Mouse (Mus musculus) MEL (cell line): Measurements from ENCODE around the gene Fance.

Experiments
- BHLHE40 ChIP-seq: IDR thresholded peaks from 2 replicates; pipeline ENCODE4 v1.6.1; 2012; ENCODE audit warnings: low read depth, mild to moderate bottlenecking, inconsistent platforms, low read length, improper control_type of control experiment, borderline replicate concordance
- CTCF ChIP-seq, 3 experiments: IDR thresholded peaks in 2 of 3; conservative IDR thresholded peaks in 1 of 3; 2 replicates each; pipeline ENCODE4 v1.5.1; 2011 to 2012; ENCODE audit warnings: low read length in 3 of 3, low read depth in 2 of 3, mild to moderate bottlenecking in 2 of 3, improper control_type of control experiment in 1 of 3, inconsistent platforms in 1 of 3, mixed read lengths in 1 of 3, moderate library complexity in 1 of 3; ENCODE audit not compliant: control insufficient read depth in 1 of 3, insufficient read depth in 1 of 3, poor library complexity in 1 of 3, severe bottlenecking in 1 of 3
- EP300 ChIP-seq, 2 experiments: IDR thresholded peaks; 2 replicates each; pipeline ENCODE4 v1.6.1; 2011; ENCODE audit warnings: improper control_type of control experiment in 2 of 2, low read length in 2 of 2, low read depth in 1 of 2, mild to moderate bottlenecking in 1 of 2
- GATA1 ChIP-seq: IDR thresholded peaks from 2 replicates; pipeline ENCODE4 v1.6.1; 2011; ENCODE audit warnings: low read depth, low read length, improper control_type of control experiment
- HCFC1 ChIP-seq: IDR thresholded peaks from 2 replicates; pipeline ENCODE4 v1.6.1; 2012; ENCODE audit warnings: low read depth, mild to moderate bottlenecking, inconsistent platforms, low read length, improper control_type of control experiment, moderate library complexity
- POLR2A ChIP-seq, 2 experiments: IDR thresholded peaks; 2 replicates each; pipeline ENCODE4 v1.6.1; 2011 to 2012; ENCODE audit warnings: low read length in 2 of 2, mild to moderate bottlenecking in 2 of 2, control low read depth in 1 of 2, improper control_type of control experiment in 1 of 2, low read depth in 1 of 2, moderate library complexity in 1 of 2; ENCODE audit not compliant: control insufficient read depth in 1 of 2, insufficient read depth in 1 of 2, poor library complexity in 1 of 2
- RCOR1 ChIP-seq: IDR thresholded peaks from 2 replicates; pipeline ENCODE4 v1.6.1; 2012; ENCODE audit warnings: low read depth, mild to moderate bottlenecking, inconsistent platforms, low read length, improper control_type of control experiment
- USF1 ChIP-seq: IDR thresholded peaks from 2 replicates; pipeline ENCODE4 v1.6.1; 2014; ENCODE audit warnings: low read depth, mild to moderate bottlenecking, inconsistent platforms, low read length, improper control_type of control experiment, moderate library complexity
- ZC3H11A ChIP-seq: IDR thresholded peaks from 2 replicates; pipeline ENCODE4 v1.6.1; 2012; ENCODE audit warnings: low read depth, mild to moderate bottlenecking, inconsistent platforms, low read length, improper control_type of control experiment
- ZKSCAN1 ChIP-seq: IDR thresholded peaks from 2 replicates; pipeline ENCODE4 v1.6.1; 2012; ENCODE audit warnings: low read depth, mild to moderate bottlenecking, inconsistent platforms, low read length, improper control_type of control experiment, moderate library complexity

- TF ChIP-seq POLR2A (IDR thresholded peaks at IDR 0.05; ENCODE audit: control insufficient read depth in 1 of 2, insufficient read depth in 1 of 2, low read depth in 1 of 2, low read length in 2 of 2, poor library complexity in 1 of 2) (no peak), RCOR1 (no peak), USF1 (no peak), ZKSCAN1 (no peak), CTCF (IDR thresholded peaks at IDR 0.05 in 2 of 3, conservative IDR thresholded peaks at IDR 0.05 in 1 of 3; ENCODE audit: control insufficient read depth in 1 of 3, insufficient read depth in 1 of 3, low read depth in 2 of 3, low read length in 3 of 3, poor library complexity in 1 of 3, severe bottlenecking in 1 of 3) (no peak), BHLHE40 (no peak), GATA1 (no peak), HCFC1 (no peak), EP300 (IDR thresholded peaks at IDR 0.05; ENCODE audit: low read depth in 1 of 2, low read length in 2 of 2) (no peak), ZC3H11A (no peak)
These were observed 12.5 kb upstream of the Fance start for GRCm38 (mm10) chr17:28300850-28301249.
